Mouse (Mus musculus): Measurements from ENCODE around the gene Polr2e.

DNA sequence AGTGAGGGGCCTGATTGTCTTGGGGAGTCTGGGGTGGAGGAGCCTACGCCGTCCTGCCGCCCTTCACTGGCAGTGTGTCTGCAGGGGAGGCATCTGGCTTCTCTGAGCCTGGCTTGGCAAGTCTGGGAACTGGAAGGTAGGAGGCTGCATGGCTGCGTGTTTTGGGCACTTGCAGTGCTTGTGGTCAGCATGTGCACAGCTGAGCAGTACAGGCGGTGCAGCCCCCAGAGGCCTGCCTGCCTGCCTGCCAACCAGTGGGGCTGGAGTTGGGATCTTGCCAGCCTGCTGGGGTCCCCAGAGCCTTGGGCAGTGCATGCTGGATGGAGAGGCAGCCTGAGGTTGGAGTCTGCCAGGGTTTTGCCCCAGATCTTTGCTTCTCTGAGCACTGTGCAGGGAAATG, 23.5 kb upstream of the Polr2e start:
- TF ChIP-seq CTCF (IDR thresholded peaks at IDR 0.05; ENCODE audit: low read depth), result no peak
- no peak for TF ChIP-seq EP300 (IDR thresholded peaks at IDR 0.05; ENCODE audit: low read depth)

Measured in heart, postnatal 0 days (tissue).